Mouse (Mus musculus) neutrophil, adult 65 days (primary cell): ENCODE measurements around the gene Cracr2b. TPM values are rescaled to one million over a fixed set of nuclear protein-coding genes. Genes with fewer than 3 reads are reported as not detected.

Experiments used
- total RNA-seq: library from RNA; stranded (reverse); gene quantifications from 2 replicates; pipeline ENCODE4 v1.2.4, GENCODE M21; 2023

Cracr2b gene
- 5.1 and 7.2 TPM in 2 replicates for total RNA-seq

DNA sequence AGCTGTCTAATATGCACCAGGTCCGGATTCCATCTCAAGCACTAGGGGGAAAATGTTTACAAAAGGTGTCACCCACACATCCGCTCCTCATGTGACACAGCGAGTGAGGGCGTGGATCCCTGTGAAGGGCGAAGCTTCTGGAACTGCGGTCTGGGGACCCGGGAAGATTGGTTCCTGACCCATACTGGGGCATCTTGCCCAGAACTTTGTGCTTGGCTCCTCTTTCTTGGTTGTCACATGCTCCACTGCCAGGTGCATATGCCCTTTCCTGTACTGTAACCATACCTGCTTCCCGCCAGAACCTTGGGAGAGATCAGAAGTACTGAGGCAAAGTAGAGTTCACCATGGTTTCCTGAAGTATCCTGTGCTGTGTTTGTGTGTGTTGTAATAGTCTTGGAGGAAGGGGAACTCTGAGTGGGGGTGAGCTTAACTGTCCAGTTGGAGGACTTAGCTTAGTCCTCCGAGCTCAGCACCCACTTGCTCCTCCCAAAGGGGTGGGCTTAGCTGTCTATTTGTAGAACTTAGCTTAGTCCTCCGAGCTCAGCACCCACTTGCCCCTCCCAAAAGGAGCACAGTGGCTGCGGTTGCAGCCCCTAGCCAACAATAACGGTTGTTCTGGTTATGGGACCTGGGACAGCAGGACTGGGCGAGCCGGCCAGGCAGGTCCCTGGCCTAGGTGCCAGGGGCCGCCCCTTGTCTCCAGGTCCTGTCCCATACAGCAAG is at the start of gene Cracr2b:
TSS of gene Cracr2b (plus strand) at position 704 of the 723 bp plus-strand sequence.

DNA sequence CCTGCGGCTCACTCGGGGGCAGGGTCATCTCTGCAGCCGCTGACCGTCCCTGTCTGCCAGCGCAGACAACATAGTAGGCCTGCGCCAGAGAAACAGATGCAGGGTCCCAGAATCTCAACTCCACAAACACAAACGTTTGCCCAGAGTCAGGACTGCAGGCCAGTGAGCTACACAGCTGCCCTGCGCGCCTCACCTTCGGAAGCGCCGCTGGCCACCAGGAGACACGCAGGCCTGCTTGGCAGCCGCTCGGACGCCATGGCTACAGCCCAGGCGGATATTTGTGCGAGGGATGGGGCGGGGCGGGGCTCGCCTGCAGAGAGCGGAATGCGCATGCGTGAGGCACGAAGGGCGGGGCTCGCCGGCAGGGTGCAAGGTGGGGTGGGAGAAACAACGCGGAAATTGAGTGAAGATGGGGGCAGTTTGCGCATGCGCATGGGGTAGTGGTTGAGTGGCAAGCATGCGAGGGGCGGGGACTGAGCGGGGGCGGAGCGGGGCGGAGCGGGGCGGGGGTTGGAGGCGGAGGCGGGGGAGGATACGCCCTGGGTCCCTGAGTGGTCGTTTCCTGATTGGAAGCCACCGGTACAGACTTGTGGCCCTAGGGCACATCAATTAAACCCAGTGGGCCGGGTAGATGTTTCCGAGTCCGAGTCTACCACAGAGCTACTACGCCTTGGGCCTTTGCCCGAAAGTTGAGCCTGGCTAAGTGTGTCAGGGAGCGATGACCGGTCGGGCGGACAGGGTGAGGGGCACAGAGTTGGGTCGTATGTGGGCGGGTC is 46.9 kb upstream of the Cracr2b start, which contains the start of gene Gatd1:
TSS of gene Gatd1 (minus strand) at position 328 of the 776 bp plus-strand sequence.

DNA sequence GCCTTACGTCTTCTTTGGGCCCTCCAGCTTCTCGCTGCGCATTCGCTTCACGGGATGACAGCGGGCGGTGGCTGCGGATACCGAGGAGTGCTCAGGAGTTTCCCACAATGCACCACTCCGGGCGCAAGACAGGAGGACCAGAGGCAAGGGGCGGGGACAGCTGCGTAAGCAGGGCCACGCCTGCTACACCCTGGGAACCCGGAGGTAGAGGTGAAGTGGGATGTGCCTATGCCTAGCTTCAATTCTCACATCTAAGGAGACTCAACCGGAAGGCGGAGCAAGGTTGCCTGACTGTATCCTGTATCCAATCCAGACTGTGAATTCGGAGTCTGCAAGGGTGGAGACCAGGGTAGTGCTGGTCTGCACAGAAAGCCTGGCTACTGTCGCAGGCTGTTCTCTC is 31.6 kb upstream of the Cracr2b start, which contains the start of gene Cend1:
TSS of gene Cend1 (minus strand) at position 182 of the 400 bp plus-strand sequence.

GRCm38 (mm10) chr7:141437178-141438120 is 23.4 kb upstream of the Cracr2b start, which contains the start of gene Slc25a22:
Gene Slc25a22 (minus strand): TSS chr7:141437892.

DNA sequence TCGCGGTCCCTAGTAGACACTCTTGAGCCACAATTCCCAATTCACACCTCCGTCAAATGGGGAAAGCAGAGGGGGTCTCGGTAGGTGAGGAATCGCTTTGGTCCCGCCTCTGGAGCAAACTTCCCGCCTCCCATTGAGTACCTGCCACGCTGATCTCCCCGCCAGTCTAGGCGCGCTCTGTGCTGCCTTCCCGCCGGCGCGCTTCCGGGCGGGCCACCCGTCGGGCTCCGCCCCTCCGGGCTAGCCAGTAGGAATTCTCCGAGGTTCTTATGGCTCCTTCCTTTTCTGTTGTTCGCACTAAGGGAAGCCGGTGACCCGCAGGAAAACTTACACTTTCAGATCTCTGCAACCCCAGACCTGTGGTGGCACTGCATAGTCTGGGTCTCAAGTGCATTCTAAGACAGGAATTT is 17.1 kb upstream of the Cracr2b start, which contains the start of gene Pidd1:
TSS of gene Pidd1 (minus strand) at position 198 of the 410 bp plus-strand sequence.

DNA sequence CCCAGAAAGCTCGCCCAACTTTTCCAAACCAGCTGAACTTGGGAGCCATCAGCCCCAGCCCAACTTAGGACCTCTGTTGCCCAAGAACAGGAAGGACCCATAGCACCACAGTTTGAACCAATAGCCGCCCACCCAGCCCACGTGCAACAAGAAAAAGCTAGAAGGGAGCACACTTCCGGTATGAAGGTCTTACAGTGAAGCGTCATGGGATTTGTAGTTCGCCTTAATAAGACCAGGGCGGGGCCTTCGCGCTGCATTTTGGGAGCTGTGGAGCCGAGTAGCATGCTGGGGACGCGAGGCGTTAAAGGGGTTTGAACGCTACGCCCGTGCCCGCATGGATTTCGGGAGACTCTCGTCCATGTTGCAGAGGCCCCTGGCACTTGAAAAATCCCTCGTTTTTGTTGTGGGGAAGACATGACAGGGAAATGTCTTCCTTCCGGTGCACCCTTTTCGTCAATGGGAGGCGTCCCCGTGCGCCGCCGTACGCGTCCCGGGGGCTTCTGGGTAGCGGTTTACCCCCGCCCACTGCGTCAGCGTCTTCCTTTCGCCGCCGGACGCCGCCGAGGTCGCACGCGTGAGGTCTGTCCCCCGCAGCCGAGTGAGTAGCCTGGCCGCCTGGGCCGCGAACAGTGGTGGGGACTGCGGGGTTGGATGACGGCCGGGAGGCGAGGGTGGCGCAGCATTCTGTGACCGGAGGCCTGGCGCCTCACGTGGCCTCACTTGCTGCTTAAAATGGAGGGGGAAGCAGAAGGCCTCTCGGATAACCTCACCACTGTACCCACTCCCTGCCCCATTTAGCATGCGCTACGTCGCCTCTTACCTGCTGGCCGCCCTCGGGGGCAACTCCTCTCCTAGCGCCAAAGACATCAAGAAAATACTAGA is 13.5 kb upstream of the Cracr2b start, which contains the start of gene Rplp2:
TSS of gene Rplp2 (plus strand) at position 261 of the 882 bp plus-strand sequence.

DNA sequence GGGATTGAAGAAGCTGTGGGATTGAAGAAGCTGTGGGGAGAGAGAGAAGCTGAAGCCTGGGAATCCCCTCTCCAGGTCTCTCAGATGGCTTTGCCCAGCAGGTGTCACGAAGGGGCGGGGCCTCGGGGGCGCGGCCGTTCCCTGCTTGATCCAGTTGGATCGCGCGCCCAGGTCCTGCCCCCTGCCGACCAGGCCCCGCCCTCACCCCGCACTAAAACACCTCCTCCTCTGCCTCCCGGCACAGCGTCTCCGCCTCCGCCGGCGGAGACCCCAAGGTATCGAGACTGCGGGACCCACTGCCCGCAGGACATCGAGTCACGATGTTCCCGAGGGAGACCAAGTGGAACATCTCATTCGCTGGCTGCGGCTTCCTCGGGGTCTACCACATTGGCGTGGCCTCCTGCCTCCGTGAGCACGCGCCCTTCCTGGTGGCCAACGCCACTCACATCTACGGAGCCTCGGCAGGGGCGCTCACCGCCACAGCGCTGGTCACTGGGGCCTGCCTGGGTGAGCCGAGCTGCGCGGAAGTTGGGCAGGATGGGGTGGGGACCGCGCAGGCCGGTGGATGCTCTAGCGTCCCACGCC is 5.8 kb upstream of the Cracr2b start, which contains the start of gene Pnpla2:
TSS of gene Pnpla2 (plus strand) at position 232 of the 585 bp plus-strand sequence.

DNA sequence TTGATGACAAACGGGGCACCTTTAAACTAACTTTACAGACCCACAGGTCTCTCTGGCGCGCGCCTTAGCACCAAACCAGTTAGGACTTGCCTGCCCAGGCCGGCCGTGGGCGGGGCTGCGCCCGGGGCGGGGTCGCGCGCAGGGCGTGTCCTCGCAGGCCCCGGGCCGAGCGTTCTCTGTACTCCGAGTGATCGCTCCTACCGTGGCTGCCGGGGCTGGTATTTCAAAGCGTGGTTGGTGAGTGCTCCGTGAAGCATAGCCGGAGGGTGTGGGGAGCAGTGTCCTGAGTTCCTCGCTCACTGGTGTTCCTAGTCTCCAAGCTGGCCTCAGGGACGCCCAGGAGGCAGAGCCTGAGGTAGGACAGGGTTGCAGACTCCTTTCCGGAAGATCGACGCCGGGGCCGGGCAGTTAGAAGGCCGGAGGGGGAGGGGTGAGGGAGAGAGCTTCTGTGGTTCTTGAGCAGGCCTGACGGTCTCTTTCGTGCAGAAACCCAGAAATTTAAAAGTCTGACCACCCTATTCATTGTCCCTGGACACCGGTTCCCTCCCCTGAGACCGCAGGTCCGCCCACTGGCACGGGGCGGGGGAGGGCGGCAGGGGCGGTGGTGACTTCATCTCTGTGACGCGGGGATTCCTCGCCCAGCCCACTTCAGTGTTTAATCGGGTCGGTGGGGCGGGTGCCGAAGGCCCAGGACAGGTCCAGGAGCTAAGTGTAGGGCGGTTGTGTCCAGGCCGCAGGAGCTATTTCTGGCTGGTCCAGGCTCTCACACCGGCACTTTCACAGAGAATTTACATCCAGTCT is 6.5 kb downstream of the Cracr2b start, which contains the start of gene Cd151:
TSS of gene Cd151 (plus strand) at position 163 of the 801 bp plus-strand sequence.

DNA sequence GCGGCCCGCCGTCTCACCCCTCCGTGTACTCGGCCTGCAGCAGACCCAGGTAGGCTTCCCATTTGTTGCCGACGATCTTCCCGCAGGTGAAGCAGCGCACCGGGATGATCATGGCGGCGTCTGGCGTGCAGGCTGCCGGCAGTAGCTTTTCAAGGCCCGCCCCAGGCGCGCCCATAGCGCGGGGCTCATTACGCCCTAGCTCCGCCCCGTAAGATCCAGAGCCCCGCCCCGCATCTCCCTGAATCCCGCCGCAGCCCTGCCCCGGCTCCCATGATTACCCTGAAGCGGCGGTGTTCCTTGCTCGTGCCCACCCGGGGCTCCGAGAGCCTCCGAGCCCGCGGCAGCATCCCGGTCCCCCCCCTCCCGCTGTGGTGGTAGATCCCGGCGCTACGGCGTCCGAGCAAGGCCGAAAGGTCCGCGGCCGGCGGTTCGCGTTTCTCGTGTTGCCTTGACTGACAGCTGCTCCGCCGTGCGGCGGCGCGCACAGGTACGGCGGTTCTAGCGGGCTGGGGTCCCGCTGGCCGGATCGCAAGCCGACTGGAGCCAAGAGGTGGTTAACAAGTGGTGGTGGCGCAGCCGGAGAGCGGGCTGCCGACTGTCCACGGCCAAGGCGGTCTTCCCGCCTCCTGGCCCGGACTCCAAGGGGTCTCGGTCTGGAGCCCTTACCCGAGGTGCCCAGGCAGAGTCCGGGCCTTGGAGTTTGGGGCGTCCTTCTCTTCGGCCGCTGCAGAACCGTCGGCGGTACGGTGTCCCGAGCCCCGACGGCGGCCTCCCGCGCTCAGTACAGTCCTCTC is 14.3 kb downstream of the Cracr2b start, which contains the start of the genes Polr2l and Tspan4:
TSS of gene Polr2l (minus strand) at position 122 of the 794 bp plus-strand sequence.
TSS of gene Tspan4 (plus strand) at position 230 of the 794 bp plus-strand sequence.

Other genes with a start within 250 kb of the Cracr2b start
- gene Lmntd2, start 247.0 kb upstream of the Cracr2b start, total RNA-seq, result 0.18 TPM in 1 of 2 replicates, not detected in the other
- gene Rassf7, start 245.2 kb upstream of the Cracr2b start, total RNA-seq, result 2.7 and 5.1 TPM in 2 replicates
- 89.4 and 114 TPM in 2 replicates for gene Phrf1, start 232.3 kb upstream of the Cracr2b start, total RNA-seq
- 21.6 and 37.9 TPM in 2 replicates for gene Irf7, start 194.6 kb upstream of the Cracr2b start, total RNA-seq
- not detected in 2 replicates for gene Cdhr5, start 184.3 kb upstream of the Cracr2b start, total RNA-seq
- not detected in 2 replicates for gene Sct, start 182.0 kb upstream of the Cracr2b start, total RNA-seq
- gene Drd4, start 169.1 kb upstream of the Cracr2b start, total RNA-seq, result not detected in 2 replicates
- gene Deaf1, start 133.4 kb upstream of the Cracr2b start, total RNA-seq, result 24.8 and 29.7 TPM in 2 replicates
- gene Tmem80, start 133.4 kb upstream of the Cracr2b start, total RNA-seq, result 7.0 and 7.4 TPM in 2 replicates
- 0.47 and 0.66 TPM in 2 replicates for gene Eps8l2, start 122.2 kb upstream of the Cracr2b start, total RNA-seq
- gene Taldo1, start 68.9 kb upstream of the Cracr2b start, total RNA-seq, result 730 and 774 TPM in 2 replicates
- 15.3 and 17.2 TPM in 2 replicates for gene Gatd1, start 47.0 kb upstream of the Cracr2b start, total RNA-seq
- gene Cend1, start 31.6 kb upstream of the Cracr2b start, total RNA-seq, result not detected in 2 replicates
- gene Slc25a22, start 23.2 kb upstream of the Cracr2b start, total RNA-seq, result 10.3 and 12.4 TPM in 2 replicates
- gene Pidd1, start 17.1 kb upstream of the Cracr2b start, total RNA-seq, result 7.9 and 11.7 TPM in 2 replicates
- gene Rplp2, start 13.7 kb upstream of the Cracr2b start, total RNA-seq, result 574 and 716 TPM in 2 replicates
- gene Pnpla2, start 5.9 kb upstream of the Cracr2b start, total RNA-seq, result 113 and 121 TPM in 2 replicates
- 9.1 and 14.0 TPM in 2 replicates for gene Cd151, start 6.3 kb downstream of the Cracr2b start, total RNA-seq
- 8.3 and 8.5 TPM in 2 replicates for gene Polr2l, start 14.0 kb downstream of the Cracr2b start, total RNA-seq
- 1.5 and 3.1 TPM in 2 replicates for gene Tspan4, start 14.1 kb downstream of the Cracr2b start, total RNA-seq
- gene Chid1, start 78.8 kb downstream of the Cracr2b start, total RNA-seq, result 16.3 and 17.7 TPM in 2 replicates
- gene Ap2a2, start 101.1 kb downstream of the Cracr2b start, total RNA-seq, result 76.8 and 96.1 TPM in 2 replicates
- gene Muc6, start 194.2 kb downstream of the Cracr2b start, total RNA-seq, result 0.07 and 0.16 TPM in 2 replicates
- gene Muc2, start 229.2 kb downstream of the Cracr2b start, total RNA-seq, result 0.86 and 0.95 TPM in 2 replicates